Mouse (Mus musculus) hindbrain, embryonic 16.5 days (tissue): ENCODE data around the gene Plxnc1. TPM values are rescaled to one million over a fixed set of nuclear protein-coding genes. Genes with fewer than 3 reads are reported as not detected.

Experiments
- ATAC-seq: fragments of 200-750 bp; cut with Nextera tagmentation; 2 replicates; pipeline ENCODE4 v1.8.0; 2017; ENCODE audit warnings: moderate TSS enrichment, moderate library complexity
- H3K27ac ChIP-seq: fragments of 300-500 bp; sonication (generic); 2 replicates; pipeline ENCODE4 v1.5.1; 2014; ENCODE audit warnings: low read depth, mild to moderate bottlenecking, control low read depth, low read length, moderate library complexity
- H3K27me3 ChIP-seq: fragments of 300-500 bp; sonication (generic); replicated peaks from 2 replicates; pipeline ENCODE4 v1.6.1; 2014; ENCODE audit warnings: low read length; ENCODE audit not compliant: control insufficient read depth, insufficient read depth
- H3K36me3 ChIP-seq: fragments of 300-500 bp; sonication (generic); 2 replicates; pipeline ENCODE4 v1.6.1; 2014; ENCODE audit warnings: mild to moderate bottlenecking, low read length, moderate library complexity, mixed read lengths; ENCODE audit not compliant: control insufficient read depth, insufficient read depth
- H3K4me1 ChIP-seq: fragments of 300-500 bp; sonication (generic); 2 replicates; pipeline ENCODE4 v1.6.1; 2014; ENCODE audit warnings: low read depth, low read length; ENCODE audit not compliant: control insufficient read depth, insufficient read depth
- H3K4me2 ChIP-seq: fragments of 300-500 bp; sonication (generic); 2 replicates; pipeline ENCODE4 v1.6.1; 2014; ENCODE audit warnings: mild to moderate bottlenecking, low read length, control low read depth, moderate library complexity
- H3K4me3 ChIP-seq: fragments of 300-500 bp; sonication (generic); 2 replicates; pipeline ENCODE4 v1.5.1; 2014; ENCODE audit warnings: mild to moderate bottlenecking, low read length, control low read depth, moderate library complexity
- H3K9ac ChIP-seq: fragments of 300-500 bp; sonication (generic); 2 replicates; pipeline ENCODE4 v1.6.1; 2014; ENCODE audit warnings: low read depth, mild to moderate bottlenecking, control low read depth, low read length, moderate library complexity
- H3K9me3 ChIP-seq: fragments of 300-500 bp; sonication (generic); 2 replicates; pipeline ENCODE4 v1.6.1; 2014; ENCODE audit warnings: mild to moderate bottlenecking, low read length, moderate library complexity; ENCODE audit not compliant: control insufficient read depth
- WGBS: fragments of 180-500 bp; shearing (Covaris S2); extraction: QIAGEN DNeasy Blood & Tissue Kit; methylation state at CpG from one replicate; pipeline ENCODE4 v1.1.7; 2014; 5-methylcytosine and 5-hydroxymethylcytosine counted together
- polyA plus RNA-seq: library from polyadenylated mRNA; unstranded; fragments of >200 nt; fragmentation: Nextera tagmentation; extraction: Ambion mirVana; gene quantifications from 2 replicates; pipeline ENCODE4 v1.2.1, GENCODE M21; 2015

Plxnc1 gene
- polyA plus RNA-seq, 1 experiment from 2014 or later: 8.4 TPM

DNA sequence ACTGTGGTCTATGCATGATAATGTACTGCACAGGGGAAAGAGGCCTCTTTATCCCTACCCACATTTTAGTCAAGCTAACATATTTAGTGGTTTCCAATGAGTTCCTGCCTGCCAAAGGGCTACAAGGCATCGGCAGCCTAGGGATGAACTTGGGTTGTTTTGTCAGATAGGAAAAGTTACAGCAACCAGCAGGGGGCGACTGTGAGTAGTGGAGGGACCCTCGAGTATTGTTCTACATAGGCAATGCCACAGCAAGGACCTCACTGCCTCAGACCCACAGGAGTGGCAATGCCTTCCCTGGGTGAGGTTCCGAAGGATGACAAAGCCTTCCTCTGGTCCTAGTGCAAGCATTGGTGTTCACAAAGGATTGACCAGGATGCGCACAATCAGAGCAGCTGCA is 31.7 kb upstream of the Plxnc1 start:
- no peaks in the 10 kb centered on the region for H3K27me3 ChIP-seq
- WGBS: 60% methylated on average over 5 of the region's 5 CpGs
- no peak overlapping the region for H3K9ac ChIP-seq
- no peak overlapping the region for H3K27ac ChIP-seq
- H3K9me3 ChIP-seq: no peaks in the 10 kb centered on the region
- H3K4me3 ChIP-seq: no peak overlapping the region
- H3K36me3 ChIP-seq: no peaks in the 10 kb centered on the region
- ATAC-seq: no peak
- H3K4me2 ChIP-seq: no peak overlapping the region
- peaks cover 3% of the 10 kb centered on the region; the same call in 1 of the 2 replicates for H3K4me1 ChIP-seq

DNA sequence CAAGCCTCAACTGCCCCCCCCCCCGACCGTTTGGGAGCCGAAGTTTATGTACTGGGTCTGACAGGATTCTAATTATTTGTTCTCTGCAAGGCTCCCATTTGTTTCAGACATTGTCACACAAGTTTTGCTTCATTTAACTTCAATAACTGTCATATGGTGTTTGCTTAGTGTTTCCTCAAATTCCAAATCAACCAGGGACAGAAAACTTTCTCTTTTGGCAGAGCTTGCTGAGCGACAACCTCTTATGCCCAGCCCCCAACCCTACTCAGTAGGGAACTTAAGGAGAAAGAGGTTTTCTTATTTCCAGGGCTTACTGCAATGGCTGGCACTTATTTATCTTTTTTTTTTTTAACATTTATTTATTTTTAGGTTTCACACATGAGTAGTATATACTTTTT is 30.5 kb upstream of the Plxnc1 start:
- Histone ChIP-seq H3K36me3 (no peaks in the 10 kb centered on the region), H3K9me3 (no peaks in the 10 kb centered on the region), H3K4me2 (no peak overlapping the region), H3K27ac (no peak overlapping the region), H3K9ac (no peak overlapping the region), H3K4me1 (peaks cover 3% of the 10 kb centered on the region; the same call in 1 of the 2 replicates), H3K27me3 (no peaks in the 10 kb centered on the region), H3K4me3 (no peak overlapping the region)
- ATAC-seq: no peak
- 36% methylated on average over 4 of the region's 4 CpGs for WGBS

DNA sequence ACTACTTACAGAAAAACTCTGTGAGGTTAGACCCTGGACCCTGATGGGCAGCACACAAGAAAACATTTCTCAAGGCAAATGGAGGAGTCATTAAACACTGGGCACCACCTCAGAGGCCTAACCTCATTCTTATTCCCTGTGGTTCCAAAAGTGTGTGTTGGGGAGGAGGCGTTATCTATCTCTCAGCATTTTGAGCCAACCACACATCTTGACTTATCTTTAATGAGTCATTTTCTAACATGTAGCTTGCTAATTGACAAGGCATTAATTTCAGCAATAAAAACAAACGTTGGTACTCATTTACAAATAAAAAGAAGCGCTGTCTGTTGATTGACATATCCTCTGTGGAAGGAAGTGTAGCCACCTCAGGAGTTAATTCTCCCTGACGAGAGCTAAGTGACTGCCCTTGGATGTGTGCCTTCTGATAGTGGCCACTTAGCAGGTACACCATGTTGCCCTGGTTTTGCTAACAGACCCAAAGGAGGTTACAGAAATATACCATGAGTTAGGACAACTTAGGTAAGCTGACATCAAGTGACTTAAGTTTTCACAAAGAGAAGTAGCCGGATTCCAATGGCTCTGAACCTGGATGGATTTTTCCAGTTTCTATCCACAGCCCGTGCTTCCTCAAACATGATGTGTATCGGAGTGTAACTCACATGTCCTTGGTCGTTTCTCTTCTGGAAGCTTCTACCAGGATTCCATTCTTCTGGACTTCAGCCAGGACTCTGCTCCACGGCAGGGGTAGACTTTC is 29.9 kb upstream of the Plxnc1 start:
- 56% methylated on average over 9 of the region's 9 CpGs for WGBS

DNA sequence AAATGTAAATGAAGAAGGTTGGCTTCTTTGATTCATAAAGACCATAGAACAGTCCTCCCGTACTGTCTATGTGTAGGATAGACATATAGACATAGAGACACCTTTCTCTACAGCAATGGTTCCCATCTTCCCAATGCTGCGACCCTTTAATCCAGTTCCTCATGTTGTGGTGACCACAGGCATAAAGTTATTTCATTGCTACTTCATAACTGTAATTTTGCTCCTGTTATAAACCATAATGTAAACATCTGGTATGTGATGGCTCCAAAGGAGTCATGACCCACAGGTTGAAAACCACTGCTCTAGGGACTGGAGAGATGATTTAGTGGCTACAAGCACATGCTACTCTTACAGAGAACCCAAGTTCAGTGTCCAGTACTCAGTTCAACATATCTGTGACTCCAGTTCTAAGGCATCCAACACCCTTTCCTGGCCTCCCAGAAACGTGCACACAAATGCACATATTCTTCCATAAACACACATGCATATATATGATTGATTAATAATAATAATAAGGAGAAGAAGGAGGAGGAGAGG is 27.1 kb upstream of the Plxnc1 start:
- Histone ChIP-seq H3K4me2 (no peak overlapping the region), H3K4me3 (no peak overlapping the region), H3K4me1 (no peaks in the 10 kb centered on the region), H3K36me3 (no peaks in the 10 kb centered on the region), H3K27me3 (no peaks in the 10 kb centered on the region), H3K9me3 (no peaks in the 10 kb centered on the region), H3K9ac (no peak overlapping the region), H3K27ac (no peak overlapping the region)
- no peak for ATAC-seq
- 80% methylated on average over 3 of the region's 3 CpGs for WGBS

More for the DNA sequence above, 29.9 kb upstream of the Plxnc1 start:
- Histone ChIP-seq H3K4me1 (peaks cover 3% of the 10 kb centered on the region; the same call in 1 of the 2 replicates), H3K27me3 (no peaks in the 10 kb centered on the region), H3K9ac (no peak overlapping the region), H3K9me3 (no peaks in the 10 kb centered on the region), H3K4me2 (no peak overlapping the region), H3K27ac (no peak overlapping the region), H3K4me3 (no peak overlapping the region), H3K36me3 (no peaks in the 10 kb centered on the region)
- ATAC-seq: no peak

DNA sequence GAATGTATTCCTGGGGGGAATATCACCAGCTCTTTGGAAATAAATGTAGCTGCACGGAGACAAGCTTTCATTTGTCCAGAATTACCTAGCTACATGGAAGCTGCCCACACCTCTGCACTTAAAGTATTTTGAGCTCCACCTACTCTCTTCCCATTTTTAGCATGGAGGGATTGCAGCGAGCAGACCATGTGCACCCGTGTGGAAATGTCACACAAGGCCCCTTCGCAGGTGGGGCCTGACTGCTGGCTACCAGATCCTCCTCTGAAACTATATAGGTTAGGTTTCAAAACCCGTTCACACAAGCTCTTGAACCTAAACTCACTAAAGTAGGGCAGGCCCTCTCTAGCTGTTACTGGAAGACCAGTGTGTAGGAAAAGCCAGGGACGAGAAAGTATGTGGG is 25.6 kb upstream of the Plxnc1 start:
- H3K4me2 ChIP-seq: no peak overlapping the region
- no peak overlapping the region for H3K9ac ChIP-seq
- no peak overlapping the region for H3K27ac ChIP-seq
- 78% methylated on average over 6 of the region's 6 CpGs for WGBS
- H3K4me3 ChIP-seq: no peak overlapping the region
- H3K9me3 ChIP-seq: no peaks in the 10 kb centered on the region
- no peaks in the 10 kb centered on the region for H3K36me3 ChIP-seq
- no peaks in the 10 kb centered on the region for H3K4me1 ChIP-seq
- H3K27me3 ChIP-seq: no peaks in the 10 kb centered on the region
- no peak for ATAC-seq

DNA sequence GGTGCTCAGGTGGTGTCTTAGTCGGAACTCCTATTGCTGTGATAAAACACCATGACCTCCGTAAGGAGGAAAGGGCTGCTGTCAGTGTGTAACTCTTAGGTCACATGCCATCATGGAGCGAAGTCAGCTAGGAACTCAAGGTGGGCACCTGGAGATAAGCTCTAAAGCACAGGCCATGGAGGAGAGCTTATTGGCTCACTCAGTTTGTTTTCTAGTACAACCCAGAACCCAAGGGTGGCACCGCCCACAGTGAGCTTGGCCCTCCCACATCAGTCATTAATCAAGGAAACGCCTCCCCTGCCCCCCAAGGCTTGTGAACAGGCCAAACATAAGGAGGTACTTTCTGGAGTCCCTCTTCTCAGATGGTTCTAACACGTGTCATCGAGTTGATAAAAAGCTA is 22.8 kb upstream of the Plxnc1 start:
- no peak for ATAC-seq
- no peak overlapping the region for H3K4me3 ChIP-seq
- no peaks in the 10 kb centered on the region for H3K27me3 ChIP-seq
- H3K27ac ChIP-seq: no peak overlapping the region
- H3K4me2 ChIP-seq: no peak overlapping the region
- H3K4me1 ChIP-seq: no peaks in the 10 kb centered on the region
- WGBS: 94% methylated on average over 7 of the region's 7 CpGs
- H3K9me3 ChIP-seq: 0 out of 2 replicates have a peak, but pooled peaks cover 2% of the 10 kb centered on the region
- H3K9ac ChIP-seq: no peak overlapping the region
- H3K36me3 ChIP-seq: no peaks in the 10 kb centered on the region

DNA sequence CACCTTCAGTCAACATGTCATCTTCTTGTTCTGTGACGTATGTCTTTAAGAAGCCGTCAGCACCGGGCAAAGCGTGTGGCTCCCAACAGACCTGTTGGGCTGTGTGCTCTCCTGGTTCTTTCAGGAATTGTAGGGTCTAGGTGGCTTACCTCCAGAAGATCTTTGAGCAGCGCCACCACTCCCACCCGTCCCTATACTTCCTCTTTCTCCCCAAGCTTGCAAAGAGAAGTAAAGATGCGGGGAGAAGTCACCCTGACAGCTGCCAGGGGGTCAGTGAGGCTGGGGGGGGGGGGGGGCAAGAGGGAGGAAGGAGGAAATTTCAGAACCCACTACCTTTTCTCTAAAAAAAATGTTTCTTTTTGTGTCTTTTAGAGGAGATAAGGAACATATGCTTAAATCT is 22.2 kb upstream of the Plxnc1 start:
- H3K27me3 ChIP-seq: no peaks in the 10 kb centered on the region
- WGBS: 89% methylated on average over 7 of the region's 7 CpGs
- H3K4me3 ChIP-seq: no peak overlapping the region
- 0 out of 2 replicates have a peak, but pooled peaks cover 2% of the 10 kb centered on the region for H3K9me3 ChIP-seq
- no peaks in the 10 kb centered on the region for H3K36me3 ChIP-seq
- no peak overlapping the region for H3K27ac ChIP-seq
- ATAC-seq: no peak
- no peak overlapping the region for H3K9ac ChIP-seq
- no peaks in the 10 kb centered on the region for H3K4me1 ChIP-seq
- H3K4me2 ChIP-seq: no peak overlapping the region

DNA sequence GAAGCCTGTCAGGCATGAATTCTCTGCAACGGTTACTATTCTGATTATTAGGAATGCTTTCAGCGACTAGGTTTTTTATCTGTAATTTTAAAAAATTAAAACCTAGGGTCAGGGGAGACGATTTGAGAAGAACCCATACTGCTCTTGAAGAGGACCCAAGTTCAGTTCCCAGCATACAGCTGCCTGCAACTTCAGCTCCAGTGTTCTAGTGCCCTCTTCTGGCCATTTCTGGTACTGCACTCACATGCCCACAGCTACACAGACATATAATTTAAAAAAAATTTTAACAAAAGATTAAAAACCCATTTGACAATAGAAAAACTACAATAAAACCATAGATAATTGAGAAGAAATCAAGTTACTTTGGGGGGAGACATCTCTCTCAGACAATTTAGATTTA is 20.5 kb upstream of the Plxnc1 start:
- H3K9ac ChIP-seq: no peak overlapping the region
- H3K9me3 ChIP-seq: 0 out of 2 replicates have a peak, but pooled peaks cover 2% of the 10 kb centered on the region
- WGBS: 88% methylated on average over 3 of the region's 3 CpGs
- no peak overlapping the region for H3K4me3 ChIP-seq
- no peak overlapping the region for H3K27ac ChIP-seq
- H3K36me3 ChIP-seq: no peaks in the 10 kb centered on the region
- H3K27me3 ChIP-seq: no peaks in the 10 kb centered on the region
- ATAC-seq: no peak
- no peak overlapping the region for H3K4me2 ChIP-seq
- no peaks in the 10 kb centered on the region for H3K4me1 ChIP-seq

DNA sequence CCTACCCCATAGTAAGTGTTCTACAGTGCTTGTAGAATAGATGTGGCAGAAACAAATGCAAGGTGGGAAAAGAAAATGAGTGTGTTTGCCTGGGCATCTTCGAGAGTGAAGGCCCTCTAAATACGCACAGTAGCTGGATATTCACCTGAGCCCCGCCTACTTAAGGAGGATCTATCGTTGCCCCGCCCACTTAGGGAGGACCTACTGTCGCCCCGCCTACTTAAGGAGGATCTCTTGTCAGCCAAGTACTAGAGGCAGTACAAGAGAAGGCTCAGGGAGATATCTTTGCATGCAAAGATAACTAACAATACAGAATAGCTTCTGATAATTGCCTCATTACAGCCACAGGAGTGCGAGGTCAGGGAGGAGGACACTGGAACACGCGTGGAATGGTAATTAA is 17.4 kb upstream of the Plxnc1 start:
- Histone ChIP-seq H3K4me3 (no peak overlapping the region), H3K36me3 (no peaks in the 10 kb centered on the region), H3K27me3 (no peaks in the 10 kb centered on the region), H3K9me3 (0 out of 2 replicates have a peak, but pooled peaks cover 2% of the 10 kb centered on the region), H3K27ac (no peak overlapping the region), H3K9ac (no peak overlapping the region), H3K4me1 (no peaks in the 10 kb centered on the region), H3K4me2 (no peak overlapping the region)
- no peak for ATAC-seq
- 80% methylated on average over 10 of the region's 10 CpGs for WGBS
